ENCODE assay signal across 9 mouse cellular contexts in the genomic region with DNA sequence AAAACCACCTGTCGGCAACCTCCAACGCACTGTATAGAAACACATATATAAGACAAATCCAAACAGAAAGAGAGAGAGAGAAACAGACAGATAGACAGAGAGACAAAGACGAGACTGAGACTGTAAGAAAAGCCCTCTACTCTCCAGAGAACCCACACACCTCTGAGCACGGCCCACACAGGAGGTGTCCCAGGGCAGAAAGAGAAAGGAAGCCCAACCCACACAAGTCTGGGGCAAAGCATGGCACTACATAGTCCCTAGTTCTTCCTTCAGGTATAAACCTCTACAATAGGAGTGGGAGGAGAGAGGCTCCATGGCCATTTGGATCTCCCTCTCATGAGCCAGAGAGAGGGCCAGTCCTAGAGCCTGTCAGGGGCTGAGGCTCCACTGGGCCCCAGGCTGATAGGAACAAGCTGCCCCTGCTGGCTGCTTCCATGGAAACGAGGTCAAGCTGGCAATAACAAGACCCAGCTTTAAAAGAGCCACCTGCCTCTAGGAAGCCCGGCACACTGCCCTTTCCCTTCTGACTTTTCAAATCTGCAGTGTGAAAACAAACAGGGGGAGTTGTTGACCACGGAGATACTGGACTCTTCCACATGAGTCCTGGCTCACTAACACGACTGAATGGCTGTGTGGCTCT.
DNase-seq lines count a peak whose midpoint lies in the region; ATAC-seq and TF ChIP-seq lines count a peak whose summit lies in the region.
"Had no signal": no experiment of that assay in that cellular context is flagged by ENCODE, and none has a peak within 500 bp of the region (broad histone marks: within the 10 kb centered on the region; RNA-seq: fewer than 3 reads in every experiment).

No protein-coding gene starts in this region.

- ATAC-seq in embryonic facial prominence, embryonic 11.5 days (replicated peaks; ENCODE audit: insufficient number of reproducible peaks, low FRiP score, low TSS enrichment, low read depth), result peak; percentile 73; the same call in 1 of the 2 replicates
- peak; percentile 72 for ATAC-seq in heart, embryonic 16.5 days (replicated peaks; ENCODE audit: extremely low read depth, insufficient read depth, low FRiP score)
- ATAC-seq in kidney, embryonic 15.5 days (replicated peaks; ENCODE audit: low FRiP score), result peak; percentile 88
- ATAC-seq in stomach, embryonic 16.5 days (ENCODE audit: insufficient read depth, low FRiP score), result peak; percentile 72

- H3K36me3 ChIP-seq in thymus, adult 2 months (ENCODE audit: control insufficient read depth, insufficient read depth, low read length), result no peaks in the 10 kb centered on the region
- H3K36me3 ChIP-seq in embryonic facial prominence, embryonic 11.5 days (replicated peaks; ENCODE audit: control insufficient read depth, insufficient read depth, low read depth, low read length), result no peaks in the 10 kb centered on the region
- H3K36me3 ChIP-seq in heart, embryonic 16.5 days (ENCODE audit: control insufficient read depth, insufficient read depth), result 0 out of 2 replicates have a peak, but pooled peaks cover 2% of the 10 kb centered on the region
- no peaks in the 10 kb centered on the region for H3K36me3 ChIP-seq in kidney, embryonic 15.5 days
- no peaks in the 10 kb centered on the region for H3K36me3 ChIP-seq in stomach, embryonic 16.5 days (ENCODE audit: control insufficient read depth, insufficient read depth, low read length)

- peaks cover 44% of the 10 kb centered on the region for H3K4me1 ChIP-seq in thymus, adult 2 months (replicated peaks; ENCODE audit: control insufficient read depth, insufficient read depth, low read length)
- H3K4me1 ChIP-seq in embryonic facial prominence, embryonic 11.5 days (ENCODE audit: control insufficient read depth, insufficient read depth, low read length), result peaks cover 8% of the 10 kb centered on the region
- H3K4me1 ChIP-seq in heart, embryonic 16.5 days (ENCODE audit: control insufficient read depth, insufficient read depth, low read length), result peaks cover 70% of the 10 kb centered on the region
- peaks cover 92% of the 10 kb centered on the region for H3K4me1 ChIP-seq in kidney, embryonic 15.5 days
- H3K4me1 ChIP-seq in stomach, embryonic 16.5 days (ENCODE audit: control insufficient read depth, insufficient read depth, low read length), result peaks cover 47% of the 10 kb centered on the region

- H3K4me2 ChIP-seq in embryonic facial prominence, embryonic 11.5 days (ENCODE audit: low read depth, low read length), result no peak overlapping the region
- H3K4me2 ChIP-seq in heart, embryonic 16.5 days (ENCODE audit: low read depth, low read length), result peak overlapping the region; percentile 37
- H3K4me2 ChIP-seq in kidney, embryonic 15.5 days, result no peak overlapping the region
- peak overlapping the region; percentile 9; the same call in 1 of the 2 replicates for H3K4me2 ChIP-seq in stomach, embryonic 16.5 days (ENCODE audit: low read depth, low read length)

- no peaks in the 10 kb centered on the region for H3K9me3 ChIP-seq in embryonic facial prominence, embryonic 11.5 days (replicated peaks; ENCODE audit: control insufficient read depth, low read length)
- H3K9me3 ChIP-seq in heart, embryonic 16.5 days (replicated peaks; ENCODE audit: control insufficient read depth, low read length), result no peaks in the 10 kb centered on the region
- H3K9me3 ChIP-seq in kidney, embryonic 15.5 days (replicated peaks), result no peaks in the 10 kb centered on the region
- H3K9me3 ChIP-seq in stomach, embryonic 16.5 days (replicated peaks; ENCODE audit: control insufficient read depth, low read length), result no peaks in the 10 kb centered on the region

- H3K9ac ChIP-seq in embryonic facial prominence, embryonic 11.5 days (replicated peaks; ENCODE audit: low read length), result no peak overlapping the region
- H3K9ac ChIP-seq in heart, embryonic 16.5 days (ENCODE audit: low read length), result peak overlapping the region; percentile 52
- 0 out of 2 replicates have a peak overlapping the region, but pooled peaks have one; percentile 17 for H3K9ac ChIP-seq in kidney, embryonic 15.5 days
- H3K9ac ChIP-seq in stomach, embryonic 16.5 days (ENCODE audit: low read length), result 0 out of 2 replicates have a peak overlapping the region, but pooled peaks have one; percentile 21

- TF ChIP-seq POLR2A in thymus, adult 2 months (IDR thresholded peaks at IDR 0.05; ENCODE audit: control insufficient read depth, extremely low read depth, insufficient read depth, low read length, poor library complexity), result no peak

- no peak for DNase-seq in thymus, adult 2 months
- DNase-seq in thymus, adult 18-20 months, result no peak
- DNase-seq in embryonic facial prominence, embryonic 11.5 days (ENCODE audit: low spot score), result peak; percentile 79
- DNase-seq in lung, postnatal 4 days, result peak; percentile 63 to 81
- no peak for DNase-seq in left cerebral cortex, adult 18-20 months (ENCODE audit: low spot score in 2 of 2)

- peak overlapping the region; percentile 18; the same call in 1 of the 2 replicates for H3K27ac ChIP-seq in thymus, adult 2 months (ENCODE audit: control insufficient read depth, insufficient read depth, low read length)
- no peak overlapping the region for H3K27ac ChIP-seq in embryonic facial prominence, embryonic 11.5 days (replicated peaks; ENCODE audit: low read depth, low read length)
- H3K27ac ChIP-seq in heart, embryonic 16.5 days (ENCODE audit: low read length), result peak overlapping the region; percentile 91
- H3K27ac ChIP-seq in kidney, embryonic 15.5 days, result peak overlapping the region; percentile 84
- peak overlapping the region; percentile 62 for H3K27ac ChIP-seq in stomach, embryonic 16.5 days (ENCODE audit: low read length)

- 42% methylated on average over 7 of the region's 8 CpGs for WGBS in thymus, adult 2 months
- 15% methylated on average over 6 of the region's 8 CpGs for WGBS in embryonic facial prominence, embryonic 11.5 days
- 13% methylated on average over 6 of the region's 8 CpGs for WGBS in heart, embryonic 16.5 days
- WGBS in kidney, embryonic 15.5 days, result 21% methylated on average over 7 of the region's 8 CpGs
- WGBS in stomach, embryonic 16.5 days, result 19% methylated on average over 7 of the region's 8 CpGs

- no peaks in the 10 kb centered on the region for H3K27me3 ChIP-seq in thymus, adult 2 months (ENCODE audit: control insufficient read depth, insufficient read depth, low read length)
- no peaks in the 10 kb centered on the region for H3K27me3 ChIP-seq in embryonic facial prominence, embryonic 11.5 days (ENCODE audit: control insufficient read depth, insufficient read depth, low read length)
- H3K27me3 ChIP-seq in heart, embryonic 16.5 days (ENCODE audit: control insufficient read depth, insufficient read depth, low read length), result no peaks in the 10 kb centered on the region
- H3K27me3 ChIP-seq in kidney, embryonic 15.5 days, result no peaks in the 10 kb centered on the region
- H3K27me3 ChIP-seq in stomach, embryonic 16.5 days (ENCODE audit: control insufficient read depth, insufficient read depth, low read length), result no peaks in the 10 kb centered on the region

- no peak for TF ChIP-seq CTCF in thymus, adult 2 months (IDR thresholded peaks at IDR 0.05; ENCODE audit: borderline replicate concordance, control insufficient read depth, extremely low read depth, insufficient read depth, low read length, poor library complexity)

- no peak overlapping the region for H3K4me3 ChIP-seq in thymus, adult 2 months (ENCODE audit: control insufficient read depth, insufficient read depth, low read length)
- no peak overlapping the region for H3K4me3 ChIP-seq in embryonic facial prominence, embryonic 11.5 days (ENCODE audit: low read depth, low read length)
- H3K4me3 ChIP-seq in heart, embryonic 16.5 days (ENCODE audit: low read length), result no peak overlapping the region
- H3K4me3 ChIP-seq in kidney, embryonic 15.5 days (replicated peaks), result no peak overlapping the region
- no peak overlapping the region for H3K4me3 ChIP-seq in stomach, embryonic 16.5 days (replicated peaks; ENCODE audit: low read length)
- H3K4me3 ChIP-seq: erythroblast, embryonic 14.5 days had no signal

Comparison
In these comparisons a context has a peak if more than half of its experiments do, and no peak if none do; other contexts are left out.
1. DNase-seq: peak in embryonic facial prominence, embryonic 11.5 days (single experiment) and lung, postnatal 4 days (2 of 2); none in thymus, adult 2 months (single experiment), thymus, adult 18-20 months (0 of 2) and left cerebral cortex, adult 18-20 months (0 of 2).
2. H3K4me2 ChIP-seq: peak in heart, embryonic 16.5 days (single experiment) and stomach, embryonic 16.5 days (single experiment); none in embryonic facial prominence, embryonic 11.5 days (single experiment) and kidney, embryonic 15.5 days (single experiment).
3. Peak in every context shown above with its lines, with median percentiles within 50 percentile points of each other: ATAC-seq.